Mouse (Mus musculus) spleen, adult 2 months (tissue): ENCODE data around the gene Rapgef5. TPM values are rescaled to one million over a fixed set of nuclear protein-coding genes. Genes with fewer than 3 reads are reported as not detected.

Experiments
- DNase-seq, 2 experiments: peaks; one replicate each; pipeline versions ENCODE4 v3.0.0 to v3.0.0-alpha.2; 2012 to 2021; ENCODE audit warnings: low spot score in 2 of 2, low read depth in 1 of 2
- H3K27ac ChIP-seq: fragments of 200-500 bp; 2 replicates; pipeline ENCODE4 v1.5.1; 2012; ENCODE audit warnings: low read length, inconsistent platforms; ENCODE audit not compliant: insufficient read depth
- H3K27me3 ChIP-seq: fragments of 200-500 bp; 2 replicates; pipeline ENCODE4 v1.6.1; 2012; ENCODE audit warnings: mild to moderate bottlenecking, moderate library complexity, low read length, inconsistent platforms; ENCODE audit not compliant: control insufficient read depth, insufficient read depth
- H3K36me3 ChIP-seq: fragments of 200-500 bp; 2 replicates; pipeline ENCODE4 v1.6.1; 2012; ENCODE audit warnings: mild to moderate bottlenecking, low read length, inconsistent platforms; ENCODE audit not compliant: control insufficient read depth, insufficient read depth
- H3K4me1 ChIP-seq: fragments of 200-500 bp; 2 replicates; pipeline ENCODE4 v1.6.1; 2011; ENCODE audit warnings: inconsistent platforms; ENCODE audit not compliant: control insufficient read depth, insufficient read depth, insufficient read length
- H3K4me3 ChIP-seq: fragments of 200-500 bp; 2 replicates; pipeline ENCODE4 v1.5.1; 2011; ENCODE audit warnings: mild to moderate bottlenecking, inconsistent platforms; ENCODE audit not compliant: insufficient read depth, insufficient read length; ENCODE audit errors: extremely low read depth
- CTCF ChIP-seq: fragments of 200-500 bp; IDR thresholded peaks from 2 replicates; pipeline ENCODE4 v1.5.1; 2011; ENCODE audit warnings: mild to moderate bottlenecking, inconsistent platforms; ENCODE audit not compliant: insufficient read depth, insufficient read length, insufficient replicate concordance; ENCODE audit errors: extremely low read depth
- POLR2A ChIP-seq: fragments of 200-500 bp; IDR thresholded peaks from 2 replicates; pipeline ENCODE4 v1.6.1; 2011; ENCODE audit warnings: low read depth, low read length, inconsistent platforms
- WGBS: fragments of 180-500 bp; shearing (Covaris S2); methylation state at CpG from one replicate; pipeline ENCODE4 v1.1.7; 2018; 5-methylcytosine and 5-hydroxymethylcytosine counted together
- polyA plus RNA-seq: library from polyadenylated mRNA; depleted of rRNA; stranded (reverse); fragments of >200 nt; gene quantifications from 2 replicates; pipeline ENCODE4 v1.2.3, GENCODE M21; 2012; rRNA removed

Gene Rapgef5
- polyA plus RNA-seq: 6.9 and 7.0 TPM in 2 replicates

GRCm38 (mm10) chr12:117516179-117516578, at the start of gene Rapgef5:
Gene Rapgef5 (plus strand): TSS chr12:117516479.
- no peak within 1 kb of the TSS for H3K4me3 ChIP-seq
- no peaks in the 10 kb centered on the region for H3K27me3 ChIP-seq
- TF ChIP-seq POLR2A (no peak), CTCF (no peak)
- no peak for DNase-seq
- H3K4me1 ChIP-seq: no peaks in the 10 kb centered on the region
- no peaks in the 10 kb centered on the region for H3K36me3 ChIP-seq
- no peak within 1 kb of the TSS for H3K27ac ChIP-seq
- WGBS: 97% methylated on average over 2 of the region's 2 CpGs

- TF ChIP-seq POLR2A (no peak), CTCF (no peak)
- Histone ChIP-seq H3K4me3 (no peak overlapping the region), H3K27ac (no peak overlapping the region), H3K4me1 (no peaks in the 10 kb centered on the region), H3K36me3 (no peaks in the 10 kb centered on the region), H3K27me3 (no peaks in the 10 kb centered on the region)
- no peak for DNase-seq
- 82% methylated on average over 5 of the region's 5 CpGs for WGBS
Observed at GRCm38 (mm10) chr12:117468329-117468728, 48.0 kb upstream of the Rapgef5 start.

GRCm38 (mm10) chr12:117479014-117479413, 37.3 kb upstream of the Rapgef5 start:
- Histone ChIP-seq H3K4me1 (peaks cover 4% of the 10 kb centered on the region; the same call in 1 of the 2 replicates), H3K36me3 (no peaks in the 10 kb centered on the region), H3K27ac (no peak overlapping the region), H3K27me3 (no peaks in the 10 kb centered on the region), H3K4me3 (no peak overlapping the region)
- TF ChIP-seq POLR2A (no peak), CTCF (no peak)
- DNase-seq: no peak
- 12% methylated on average over 3 of the region's 3 CpGs for WGBS

GRCm38 (mm10) chr12:117479680-117480079, 36.6 kb upstream of the Rapgef5 start:
- H3K36me3 ChIP-seq: no peaks in the 10 kb centered on the region
- TF ChIP-seq CTCF (no peak), POLR2A (no peak)
- WGBS: 12% methylated on average over 7 of the region's 7 CpGs

GRCm38 (mm10) chr12:117480958-117481357, 35.3 kb upstream of the Rapgef5 start:
- Histone ChIP-seq H3K4me3 (no peak overlapping the region), H3K36me3 (no peaks in the 10 kb centered on the region), H3K27ac (no peak overlapping the region), H3K27me3 (no peaks in the 10 kb centered on the region), H3K4me1 (peaks cover 4% of the 10 kb centered on the region; the same call in 1 of the 2 replicates)
- DNase-seq: no peak
- TF ChIP-seq POLR2A: no peak
- TF ChIP-seq CTCF: no peak
- WGBS: 83% methylated on average over 3 of the region's 3 CpGs

More at GRCm38 (mm10) chr12:117479680-117480079, 36.6 kb upstream of the Rapgef5 start:
- Histone ChIP-seq H3K4me1 (peaks cover 4% of the 10 kb centered on the region; the same call in 1 of the 2 replicates), H3K27ac (no peak overlapping the region), H3K4me3 (no peak overlapping the region), H3K27me3 (no peaks in the 10 kb centered on the region)
- no peak for DNase-seq

- Histone ChIP-seq H3K4me1 (peaks cover 4% of the 10 kb centered on the region; the same call in 1 of the 2 replicates), H3K36me3 (no peaks in the 10 kb centered on the region), H3K27ac (no peak overlapping the region), H3K27me3 (no peaks in the 10 kb centered on the region), H3K4me3 (no peak overlapping the region)
- TF ChIP-seq POLR2A (no peak), CTCF (no peak)
- DNase-seq: no peak
- 62% methylated on average over 3 of the region's 3 CpGs for WGBS
Observed at GRCm38 (mm10) chr12:117482665-117483064, 33.6 kb upstream of the Rapgef5 start.
